Mouse (Mus musculus): ENCODE data around the gene Grk6. TPM values are rescaled to one million over a fixed set of nuclear protein-coding genes. Genes with fewer than 3 reads are reported as not detected.

The Grk6 gene
- total and polyA plus RNA-seq, 3 experiments = 27.5 to 53.9 (median 46.0) TPM

DNA sequence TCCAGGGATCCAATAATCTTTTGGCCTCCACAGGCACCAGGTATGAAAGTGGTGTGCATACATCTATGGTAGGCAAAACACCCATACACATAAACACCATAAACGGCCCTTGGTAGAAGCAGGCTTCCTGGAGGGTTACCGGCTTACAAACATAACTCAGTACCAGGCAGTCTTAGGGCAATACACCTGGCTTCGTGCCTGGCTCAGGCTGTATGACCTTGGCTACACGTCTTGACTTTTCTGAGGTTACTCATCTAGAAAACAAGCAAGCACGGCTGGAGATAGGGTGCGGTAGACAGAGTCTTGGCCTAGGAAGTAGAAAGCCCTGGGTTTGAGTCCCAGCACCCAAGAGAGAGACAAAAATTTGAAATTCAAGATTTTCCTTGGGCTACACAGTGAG lies 51.8 kb downstream of the Grk6 start:
- no peak overlapping the region for H3K4me3 ChIP-seq (ENCODE audit: low read depth, low read length)
- peaks cover 29% of the 10 kb centered on the region for H3K36me3 ChIP-seq (replicated peaks)
- no peak for ATAC-seq (ENCODE audit: extremely low read depth, insufficient number of reproducible peaks, low FRiP score, poor library complexity, severe bottlenecking)
- DNase-seq (ENCODE audit: low spot score) = no peak
- peaks cover 36% of the 10 kb centered on the region for H3K27me3 ChIP-seq (ENCODE audit: insufficient read depth, low read length)
- peaks cover 2% of the 10 kb centered on the region; the same call in 1 of the 2 replicates for H3K4me1 ChIP-seq (ENCODE audit: insufficient read depth, low read depth, low read length)
- TF ChIP-seq POLR2AphosphoS5 (IDR thresholded peaks at IDR 0.05; ENCODE audit: insufficient replicate concordance, low read depth, low read length) (no peak), GATA1 (IDR thresholded peaks at IDR 0.05; ENCODE audit: borderline replicate concordance, low read length) (no peak), CTCF (IDR thresholded peaks at IDR 0.05; ENCODE audit: low read depth, low read length) (no peak), TAL1 (conservative IDR thresholded peaks at IDR 0.05; ENCODE audit: low read depth, low read length) (no peak), GATA2 (IDR thresholded peaks at IDR 0.05; ENCODE audit: borderline replicate concordance, low read depth, low read length) (no peak)
- H3K9me3 ChIP-seq (replicated peaks) = no peaks in the 10 kb centered on the region

DNA sequence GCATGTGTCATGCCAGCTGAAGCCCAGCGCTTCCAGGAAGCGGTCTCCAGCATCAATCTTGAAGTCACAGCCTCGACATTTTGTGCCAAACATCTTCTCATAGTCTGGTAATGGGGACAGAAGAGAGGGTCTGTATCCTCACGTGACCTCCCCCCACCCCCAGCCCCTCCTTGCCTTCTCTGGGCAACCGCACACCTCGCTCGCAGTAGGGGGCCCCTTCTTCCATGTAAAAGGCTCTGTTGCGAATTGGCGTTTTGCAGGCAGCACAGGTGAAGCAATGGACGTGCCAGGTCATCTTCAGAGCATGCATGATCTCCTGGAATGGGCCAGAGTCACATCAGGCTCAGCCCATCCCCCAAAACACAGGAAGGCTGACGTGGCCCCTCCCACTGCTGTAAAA lies 54.0 kb downstream of the Grk6 start:
- H3K9me3 ChIP-seq (replicated peaks) = no peaks in the 10 kb centered on the region
- H3K4me3 ChIP-seq (ENCODE audit: low read depth, low read length) = no peak overlapping the region
- ATAC-seq (ENCODE audit: extremely low read depth, insufficient number of reproducible peaks, low FRiP score, poor library complexity, severe bottlenecking) (no peak), DNase-seq (ENCODE audit: low spot score) (no peak)
- H3K4me1 ChIP-seq (ENCODE audit: insufficient read depth, low read depth, low read length) = peaks cover 2% of the 10 kb centered on the region; the same call in 1 of the 2 replicates
- peaks cover 49% of the 10 kb centered on the region for H3K36me3 ChIP-seq (replicated peaks)
- TF ChIP-seq POLR2AphosphoS5 (IDR thresholded peaks at IDR 0.05; ENCODE audit: insufficient replicate concordance, low read depth, low read length) (no peak), GATA1 (IDR thresholded peaks at IDR 0.05; ENCODE audit: borderline replicate concordance, low read length) (no peak), TAL1 (conservative IDR thresholded peaks at IDR 0.05; ENCODE audit: low read depth, low read length) (no peak), GATA2 (IDR thresholded peaks at IDR 0.05; ENCODE audit: borderline replicate concordance, low read depth, low read length) (no peak), CTCF (IDR thresholded peaks at IDR 0.05; ENCODE audit: low read depth, low read length) (no peak)
- H3K27me3 ChIP-seq (ENCODE audit: insufficient read depth, low read length) = peaks cover 16% of the 10 kb centered on the region

GRCm38 (mm10) chr13:55500575-55500974 lies 55.7 kb downstream of the Grk6 start:
- no peak overlapping the region for H3K4me3 ChIP-seq (ENCODE audit: low read depth, low read length)
- peaks cover 65% of the 10 kb centered on the region for H3K36me3 ChIP-seq (replicated peaks)
- no peak for DNase-seq (ENCODE audit: low spot score)
- H3K4me1 ChIP-seq (ENCODE audit: insufficient read depth, low read depth, low read length) = peaks cover 2% of the 10 kb centered on the region; the same call in 1 of the 2 replicates
- no peaks in the 10 kb centered on the region for H3K9me3 ChIP-seq (replicated peaks)
- TF ChIP-seq GATA2 (IDR thresholded peaks at IDR 0.05; ENCODE audit: borderline replicate concordance, low read depth, low read length) = no peak
- no peak for TF ChIP-seq TAL1 (conservative IDR thresholded peaks at IDR 0.05; ENCODE audit: low read depth, low read length)
- TF ChIP-seq CTCF (IDR thresholded peaks at IDR 0.05; ENCODE audit: low read depth, low read length) = no peak
- H3K27me3 ChIP-seq (ENCODE audit: insufficient read depth, low read length) = peaks cover 4% of the 10 kb centered on the region; the same call in 1 of the 2 replicates
- no peak for ATAC-seq (ENCODE audit: extremely low read depth, insufficient number of reproducible peaks, low FRiP score, poor library complexity, severe bottlenecking)

GRCm38 (mm10) chr13:55502405-55502804 lies 57.5 kb downstream of the Grk6 start:
- H3K4me1 ChIP-seq (ENCODE audit: insufficient read depth, low read depth, low read length) = peaks cover 4% of the 10 kb centered on the region
- no peak for TF ChIP-seq GATA2 (IDR thresholded peaks at IDR 0.05; ENCODE audit: borderline replicate concordance, low read depth, low read length)
- TF ChIP-seq TAL1 (conservative IDR thresholded peaks at IDR 0.05; ENCODE audit: low read depth, low read length) = no peak
- no peak for TF ChIP-seq GATA1 (IDR thresholded peaks at IDR 0.05; ENCODE audit: borderline replicate concordance, low read length)
- no peak for TF ChIP-seq CTCF (IDR thresholded peaks at IDR 0.05; ENCODE audit: low read depth, low read length)
- TF ChIP-seq POLR2AphosphoS5 (IDR thresholded peaks at IDR 0.05; ENCODE audit: insufficient replicate concordance, low read depth, low read length) = no peak

DNA sequence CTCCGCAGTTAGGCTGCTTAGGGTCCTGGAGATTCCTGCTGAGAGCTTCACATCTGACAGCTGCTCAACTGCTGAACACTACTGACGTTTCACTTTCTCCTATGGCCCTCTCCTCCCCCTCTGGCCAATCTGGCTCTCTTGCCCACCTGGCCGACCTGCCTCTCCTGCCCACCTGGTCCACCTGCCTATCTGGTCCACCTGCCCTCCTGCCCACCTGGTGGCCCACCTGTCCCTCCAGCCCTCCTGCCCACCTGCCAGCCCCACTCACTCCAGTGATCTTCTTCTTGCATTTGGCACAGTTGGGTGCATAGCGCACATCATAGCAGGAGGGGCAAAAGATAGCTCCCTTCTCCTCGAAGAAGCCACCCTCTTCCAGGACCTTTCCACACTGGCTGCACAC lies 59.5 kb downstream of the Grk6 start:
- Histone ChIP-seq H3K27me3 (ENCODE audit: insufficient read depth, low read length) (no peaks in the 10 kb centered on the region), H3K9me3 (replicated peaks) (no peaks in the 10 kb centered on the region), H3K36me3 (replicated peaks) (peaks cover 89% of the 10 kb centered on the region), H3K4me3 (ENCODE audit: low read depth, low read length) (no peak overlapping the region), H3K4me1 (ENCODE audit: insufficient read depth, low read depth, low read length) (peaks cover 9% of the 10 kb centered on the region)
- no peak for TF ChIP-seq POLR2AphosphoS5 (IDR thresholded peaks at IDR 0.05; ENCODE audit: insufficient replicate concordance, low read depth, low read length)
- no peak for TF ChIP-seq GATA1 (IDR thresholded peaks at IDR 0.05; ENCODE audit: borderline replicate concordance, low read length)
- no peak for TF ChIP-seq TAL1 (conservative IDR thresholded peaks at IDR 0.05; ENCODE audit: low read depth, low read length)
- TF ChIP-seq GATA2 (IDR thresholded peaks at IDR 0.05; ENCODE audit: borderline replicate concordance, low read depth, low read length) = no peak
- TF ChIP-seq CTCF (IDR thresholded peaks at IDR 0.05; ENCODE audit: low read depth, low read length) = no peak
- DNase-seq (ENCODE audit: low spot score) = no peak
- no peak for ATAC-seq (ENCODE audit: extremely low read depth, insufficient number of reproducible peaks, low FRiP score, poor library complexity, severe bottlenecking)

More at GRCm38 (mm10) chr13:55502405-55502804, 57.5 kb downstream of the Grk6 start:
- H3K4me3 ChIP-seq (ENCODE audit: low read depth, low read length) = no peak overlapping the region
- no peaks in the 10 kb centered on the region for H3K27me3 ChIP-seq (ENCODE audit: insufficient read depth, low read length)
- DNase-seq (ENCODE audit: low spot score) (no peak), ATAC-seq (ENCODE audit: extremely low read depth, insufficient number of reproducible peaks, low FRiP score, poor library complexity, severe bottlenecking) (no peak)
- peaks cover 83% of the 10 kb centered on the region for H3K36me3 ChIP-seq (replicated peaks)
- H3K9me3 ChIP-seq (replicated peaks) = no peaks in the 10 kb centered on the region

GRCm38 (mm10) chr13:55505810-55506209 lies 60.9 kb downstream of the Grk6 start:
- no peak for TF ChIP-seq CTCF (IDR thresholded peaks at IDR 0.05; ENCODE audit: low read depth, low read length)
- TF ChIP-seq TAL1 (conservative IDR thresholded peaks at IDR 0.05; ENCODE audit: low read depth, low read length) = no peak
- TF ChIP-seq GATA1 (IDR thresholded peaks at IDR 0.05; ENCODE audit: borderline replicate concordance, low read length) = no peak
- TF ChIP-seq GATA2 (IDR thresholded peaks at IDR 0.05; ENCODE audit: borderline replicate concordance, low read depth, low read length) = no peak
- TF ChIP-seq POLR2AphosphoS5 (IDR thresholded peaks at IDR 0.05; ENCODE audit: insufficient replicate concordance, low read depth, low read length) = no peak
- peaks cover 22% of the 10 kb centered on the region for H3K4me1 ChIP-seq (ENCODE audit: insufficient read depth, low read depth, low read length)
- peaks cover 92% of the 10 kb centered on the region for H3K36me3 ChIP-seq (replicated peaks)
- H3K9me3 ChIP-seq (replicated peaks) = no peaks in the 10 kb centered on the region
- H3K27me3 ChIP-seq (ENCODE audit: insufficient read depth, low read length) = no peaks in the 10 kb centered on the region
- no peak overlapping the region for H3K4me3 ChIP-seq (ENCODE audit: low read depth, low read length)
- DNase-seq (ENCODE audit: low spot score) (no peak), ATAC-seq (ENCODE audit: extremely low read depth, insufficient number of reproducible peaks, low FRiP score, poor library complexity, severe bottlenecking) (no peak)
